Mouse (Mus musculus): ENCODE measurements around the gene Ece1. TPM values are rescaled to one million over a fixed set of nuclear protein-coding genes. Genes with fewer than 3 reads are reported as not detected.

The Ece1 gene
- polyA plus RNA-seq, 1 experiment = 1.7 TPM

DNA sequence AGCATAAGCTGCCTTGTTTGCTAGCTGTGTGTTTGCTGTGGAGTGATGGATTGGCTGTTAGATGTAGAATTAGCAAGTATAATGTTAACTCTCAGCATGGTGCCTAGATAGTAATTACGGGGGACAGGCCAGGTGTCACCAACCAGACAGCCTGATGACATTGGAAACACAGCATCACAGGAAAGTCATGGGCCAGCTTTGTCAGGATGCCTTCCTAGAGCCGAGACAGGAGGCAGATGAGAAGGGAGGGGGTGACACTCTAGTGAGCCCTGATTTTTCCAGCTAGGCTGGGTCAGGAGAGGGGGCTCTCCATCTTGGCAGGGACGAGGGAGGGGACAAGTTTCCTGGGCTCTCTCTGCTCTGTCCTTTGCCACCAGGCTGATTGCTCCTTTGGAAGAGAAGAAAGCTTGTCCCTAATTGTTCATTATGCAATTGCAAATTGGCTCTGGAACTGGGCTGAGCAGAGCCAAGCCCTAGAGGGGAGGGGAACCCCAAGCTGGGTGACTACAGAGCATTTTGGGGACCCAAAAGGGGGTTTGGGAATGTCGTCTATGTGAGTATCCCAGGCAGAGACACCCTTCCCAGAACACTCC is 29.6 kb downstream of the Ece1 start:
- no peak for TF ChIP-seq GATA1 (IDR thresholded peaks at IDR 0.05; ENCODE audit: low read length)

DNA sequence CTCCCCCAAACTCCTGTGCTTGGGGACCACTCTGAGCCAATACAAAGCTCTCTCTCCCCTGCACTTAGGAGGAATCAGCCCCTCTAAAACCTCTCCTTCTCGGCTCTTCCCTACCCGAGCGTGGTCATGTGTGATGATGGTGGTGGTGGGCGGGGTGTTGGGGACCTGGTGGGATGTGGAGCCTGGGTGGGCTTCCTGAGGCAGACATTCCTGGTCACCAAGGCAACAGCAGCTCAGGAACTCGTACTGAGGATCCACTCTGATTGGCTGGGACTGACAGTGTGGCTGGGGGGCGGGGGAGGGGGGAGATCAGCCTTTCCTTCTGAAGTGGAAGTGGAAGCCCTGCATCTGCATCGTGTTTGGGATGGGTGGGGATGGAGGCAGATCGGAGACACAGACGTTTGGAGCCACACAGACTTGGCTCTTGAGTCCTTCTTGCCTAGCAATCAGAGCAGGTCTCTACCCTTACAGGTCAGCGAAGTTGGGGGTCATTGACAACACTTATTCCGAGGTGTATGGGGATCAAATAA is 30.7 kb downstream of the Ece1 start:
- no peak for TF ChIP-seq GATA1 (IDR thresholded peaks at IDR 0.05; ENCODE audit: low read length)

DNA sequence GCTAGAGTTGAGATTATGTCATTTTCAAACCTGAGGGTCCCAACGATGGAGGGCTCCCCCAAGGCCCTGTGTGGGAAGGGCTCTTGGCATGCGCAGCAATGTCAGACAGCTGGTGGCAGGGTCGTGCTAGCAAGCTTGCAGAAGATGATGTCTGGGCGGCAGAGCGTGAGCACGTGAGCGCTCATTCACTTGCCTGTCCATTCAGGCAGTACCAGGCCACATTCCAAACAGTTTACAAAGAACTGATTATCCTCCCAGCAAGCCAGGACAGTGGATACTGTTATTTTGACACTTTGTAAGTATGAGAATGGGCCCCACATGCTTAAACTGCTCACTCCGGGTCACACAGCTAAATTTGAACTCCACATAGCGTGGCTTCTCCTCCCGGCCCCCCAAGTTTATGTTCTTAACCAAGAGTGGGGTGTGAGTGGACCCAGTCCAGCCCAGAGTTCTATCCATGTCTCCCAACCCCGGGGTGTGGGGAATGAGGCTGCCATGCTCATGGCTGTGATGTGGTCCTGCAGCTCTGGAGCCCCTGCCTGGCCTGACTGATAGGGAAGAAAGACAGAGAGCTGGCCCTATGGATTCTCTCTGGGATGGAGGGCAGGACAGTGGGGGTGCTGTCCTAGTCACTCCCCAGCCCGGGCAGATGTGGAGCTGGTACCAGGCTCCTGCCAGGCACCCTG is 34.7 kb downstream of the Ece1 start:
- no peak for TF ChIP-seq GATA1 (IDR thresholded peaks at IDR 0.05; ENCODE audit: low read length)

DNA sequence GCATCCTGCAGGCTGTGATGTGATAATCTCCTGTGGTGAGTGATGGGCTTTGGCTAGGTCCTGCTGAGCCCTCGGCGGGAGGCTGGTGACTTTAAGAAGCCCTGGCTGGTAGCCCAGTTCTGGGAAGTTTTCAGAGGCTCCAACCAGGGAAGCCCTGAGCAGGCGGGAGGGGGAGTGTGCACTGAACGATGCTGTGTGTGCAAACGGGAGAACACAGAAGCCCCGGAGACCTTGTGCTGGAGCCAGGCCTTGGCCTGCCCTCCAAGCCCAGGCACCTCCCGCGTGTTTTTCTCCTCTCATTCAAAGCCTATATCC is 35.2 kb downstream of the Ece1 start:
- no peak for TF ChIP-seq GATA1 (IDR thresholded peaks at IDR 0.05; ENCODE audit: low read length)

DNA sequence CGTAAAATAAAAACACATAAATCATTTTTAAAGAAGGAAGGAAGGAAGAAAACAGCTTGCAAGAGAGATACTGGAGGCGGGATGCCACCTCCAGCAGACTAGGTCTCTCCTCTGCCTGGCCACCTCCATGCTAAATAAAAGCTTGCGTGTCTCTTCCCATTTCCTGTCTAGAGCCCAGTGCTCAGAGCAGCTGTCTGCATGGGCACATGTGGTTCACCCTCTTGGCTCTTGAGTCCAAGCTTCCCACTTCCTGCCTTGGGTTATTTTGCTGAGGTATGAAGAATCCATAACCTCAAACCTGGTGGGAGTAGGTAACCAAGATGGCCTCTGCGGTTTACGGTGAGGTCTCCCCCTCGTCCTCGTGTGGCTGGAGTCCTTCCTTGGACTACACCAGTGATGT is 36.5 kb downstream of the Ece1 start:
- TF ChIP-seq GATA1 (IDR thresholded peaks at IDR 0.05; ENCODE audit: low read length) = no peak

DNA sequence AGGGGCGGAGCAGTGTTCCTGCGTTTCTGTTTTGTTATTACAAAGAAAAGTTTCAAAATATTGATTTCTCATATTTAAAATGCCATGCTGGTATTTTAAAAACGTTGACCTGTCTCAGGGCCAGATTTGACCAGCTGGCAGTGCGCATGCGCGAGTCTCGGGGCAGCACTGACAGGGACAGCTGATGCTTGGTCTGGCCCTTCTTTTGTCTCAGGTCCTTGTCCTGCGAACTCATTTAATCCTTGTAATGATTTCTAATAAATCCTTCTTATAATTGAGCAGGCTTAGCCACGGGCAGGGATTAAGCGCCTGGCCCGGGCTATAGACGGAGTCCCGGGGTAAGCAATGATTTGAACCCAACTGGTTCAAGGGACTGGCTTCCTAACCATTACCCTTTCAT is 40.2 kb downstream of the Ece1 start:
- TF ChIP-seq GATA1 (IDR thresholded peaks at IDR 0.05; ENCODE audit: low read length) = no peak

DNA sequence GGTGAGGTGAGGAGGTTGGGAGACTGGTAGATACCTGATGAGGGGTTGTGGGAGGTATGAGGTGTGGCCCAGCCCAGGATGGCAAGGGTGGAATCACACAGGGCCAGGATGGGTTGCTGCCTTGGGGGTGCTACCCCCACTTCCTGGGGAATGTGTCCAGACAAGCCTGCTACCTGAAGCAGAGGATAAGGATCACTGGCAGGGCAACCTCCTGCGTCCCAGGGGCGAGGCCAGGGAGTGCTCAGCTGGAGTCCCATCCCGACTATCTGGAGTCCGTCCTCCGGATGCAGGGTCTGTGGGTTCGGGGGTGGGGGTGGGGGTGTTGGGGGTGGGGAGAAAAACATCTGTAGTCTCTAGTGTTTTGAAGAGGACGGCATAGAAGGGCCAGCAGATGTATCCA is 40.8 kb downstream of the Ece1 start:
- TF ChIP-seq GATA1 (IDR thresholded peaks at IDR 0.05; ENCODE audit: low read length) = no peak

DNA sequence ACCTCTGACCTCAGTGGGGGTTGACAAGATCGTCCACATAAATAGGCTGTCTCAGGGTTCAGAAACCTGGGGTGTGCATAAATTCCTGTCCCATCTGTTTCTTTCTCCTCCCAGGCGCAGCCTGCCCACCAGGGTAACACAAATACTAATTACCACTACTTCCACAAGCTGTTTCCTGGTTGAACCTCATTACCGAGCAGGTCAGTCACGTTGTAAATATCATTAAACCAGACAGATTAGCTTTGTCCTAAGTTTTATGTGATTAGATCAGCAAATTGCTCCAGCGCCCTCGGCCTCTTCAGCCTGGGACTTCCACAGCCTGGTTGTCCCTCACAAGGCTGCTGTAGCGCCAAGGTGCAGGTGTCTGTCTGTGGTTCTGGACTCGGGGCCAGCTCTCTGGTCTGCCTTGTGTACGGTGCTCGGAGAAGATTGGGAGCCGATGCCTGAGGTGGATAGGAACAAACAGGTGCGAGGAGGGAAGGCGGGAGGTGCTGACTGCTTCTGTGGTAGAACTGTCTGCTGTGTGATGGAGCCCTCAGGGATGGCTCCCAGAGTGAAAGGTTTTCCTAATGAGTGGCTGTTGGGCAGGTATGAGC is 43.0 kb downstream of the Ece1 start:
- TF ChIP-seq GATA1 (IDR thresholded peaks at IDR 0.05; ENCODE audit: low read length) = no peak

DNA sequence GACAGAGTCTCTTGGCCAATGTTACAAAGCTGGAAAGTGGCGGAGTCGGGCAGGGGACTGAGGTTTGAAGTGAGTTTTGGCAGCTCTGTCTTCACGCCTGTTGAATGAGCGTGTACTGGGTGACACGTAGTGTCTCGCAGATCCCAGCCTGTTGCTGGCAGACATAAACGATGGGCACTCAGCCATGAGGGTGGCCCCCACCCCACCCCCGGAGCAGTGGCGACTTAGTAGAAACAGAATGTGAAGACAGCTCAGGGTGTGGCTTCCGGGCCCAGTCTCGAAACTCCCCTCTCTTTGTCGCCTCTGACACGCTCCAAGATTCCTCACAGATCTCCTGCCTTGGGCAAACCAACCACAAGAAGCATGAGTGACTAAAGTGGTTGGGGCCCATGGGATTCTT is 45.9 kb downstream of the Ece1 start:
- no peak for TF ChIP-seq GATA1 (IDR thresholded peaks at IDR 0.05; ENCODE audit: low read length)

DNA sequence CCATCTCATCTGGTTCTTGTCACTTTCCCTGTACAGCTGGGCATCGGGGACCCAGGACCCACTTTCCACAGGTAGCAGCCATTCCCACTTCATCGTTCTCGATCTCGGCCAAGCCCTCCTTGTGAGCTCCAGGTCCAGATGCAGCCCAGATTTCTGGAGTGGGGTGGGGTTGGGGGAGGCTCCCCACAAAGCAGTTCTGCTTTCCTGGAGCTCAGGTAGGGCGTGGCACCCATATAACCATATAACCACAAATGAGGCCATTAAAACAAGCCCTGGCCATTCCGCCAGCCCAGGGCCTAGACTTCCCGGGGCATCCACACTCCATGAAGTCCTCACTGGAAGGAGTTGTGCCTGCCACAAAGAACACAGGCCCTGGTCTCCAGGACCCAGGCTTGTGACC is 46.5 kb downstream of the Ece1 start:
- no peak for TF ChIP-seq GATA1 (IDR thresholded peaks at IDR 0.05; ENCODE audit: low read length)

DNA sequence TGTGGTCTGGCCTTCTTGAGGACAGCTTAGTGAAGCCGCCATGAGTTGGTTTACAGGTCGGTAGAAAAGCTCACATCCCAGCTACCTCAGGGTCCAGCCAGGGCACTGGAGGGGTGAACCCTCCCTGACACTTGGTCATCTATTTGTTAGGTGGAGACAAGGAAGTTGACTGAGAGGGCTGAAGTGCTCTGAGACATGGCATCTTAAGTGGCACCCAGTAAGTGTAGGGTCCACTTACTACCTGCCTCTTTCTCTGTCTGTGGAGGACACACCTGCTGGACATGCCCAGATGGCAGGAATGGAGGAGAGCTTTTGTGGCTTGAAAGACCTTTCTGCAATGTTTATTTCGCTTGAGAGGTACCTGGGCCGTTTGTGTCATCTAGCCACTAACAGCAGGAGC is 46.9 kb downstream of the Ece1 start:
- TF ChIP-seq GATA1 (IDR thresholded peaks at IDR 0.05; ENCODE audit: low read length) = no peak

DNA sequence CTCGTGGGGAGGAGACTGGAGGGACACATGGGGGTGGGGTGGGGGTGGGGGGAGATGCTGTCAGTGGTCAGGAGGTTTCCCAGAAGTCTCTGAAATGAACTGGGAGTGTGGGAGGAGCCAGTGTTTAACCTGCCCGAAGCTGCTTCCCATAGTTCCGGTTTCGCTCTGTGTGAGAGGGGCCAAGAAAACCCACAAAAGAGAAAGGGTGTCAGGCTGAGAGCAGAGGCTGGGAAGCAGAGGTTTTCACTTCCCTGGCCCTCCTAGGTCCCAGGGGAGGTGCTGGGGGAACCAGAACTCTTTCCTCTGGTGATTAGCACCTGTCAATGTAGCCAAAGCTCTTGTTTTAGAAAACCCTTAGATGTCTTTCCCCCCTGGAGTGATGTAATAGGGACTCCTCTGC is 47.4 kb downstream of the Ece1 start:
- TF ChIP-seq GATA1 (IDR thresholded peaks at IDR 0.05; ENCODE audit: low read length) = no peak

DNA sequence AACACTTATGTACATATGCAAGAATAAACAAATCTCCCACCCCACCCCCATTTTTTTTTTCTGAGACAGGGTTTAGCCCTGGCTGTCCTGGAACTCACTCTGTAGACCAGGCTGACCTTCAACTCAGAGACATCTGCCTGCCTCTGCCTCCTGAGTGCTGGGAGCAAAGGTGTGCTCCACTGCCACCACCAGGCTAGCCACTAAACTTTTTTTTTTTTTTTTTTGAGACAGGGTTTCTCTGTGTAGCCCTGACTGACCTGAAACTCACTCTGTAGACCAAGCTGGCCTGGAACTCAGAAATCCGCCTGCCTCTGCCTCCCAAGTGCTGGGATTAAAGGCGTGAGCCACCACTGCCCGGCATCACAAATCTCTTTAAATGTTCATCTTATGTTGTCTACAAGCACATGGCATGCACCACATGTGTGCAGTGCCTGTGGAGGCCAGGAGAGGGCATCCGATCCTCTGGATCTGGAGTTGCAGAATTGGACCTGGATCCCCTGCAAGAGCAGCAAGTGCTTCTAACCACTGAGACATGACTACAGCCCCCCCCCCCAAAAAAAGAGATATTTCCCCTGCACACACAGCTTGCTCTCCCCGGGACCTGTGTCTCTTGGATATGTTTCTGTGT is 48.5 kb downstream of the Ece1 start:
- no peak for TF ChIP-seq GATA1 (IDR thresholded peaks at IDR 0.05; ENCODE audit: low read length)

DNA sequence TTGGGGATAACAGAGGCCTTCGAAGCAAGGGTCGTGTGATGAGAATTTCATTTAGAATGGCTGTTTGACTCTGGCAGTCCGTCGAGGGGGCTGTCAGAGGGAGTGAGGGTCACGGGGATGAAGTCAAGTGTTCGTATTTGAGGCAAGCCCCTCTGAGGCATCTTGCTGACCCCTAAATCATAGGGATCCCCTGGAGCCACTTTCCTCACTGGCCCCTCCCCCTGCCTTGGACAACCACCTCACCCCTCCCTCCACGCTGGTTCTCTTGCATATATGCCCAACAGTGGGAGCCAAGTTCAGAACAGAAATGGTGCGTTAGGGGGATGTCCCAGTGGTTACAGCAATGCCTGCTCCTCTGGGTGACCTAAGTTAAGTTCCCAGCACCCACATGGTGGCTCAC is 49.6 kb downstream of the Ece1 start:
- no peak for TF ChIP-seq GATA1 (IDR thresholded peaks at IDR 0.05; ENCODE audit: low read length)

DNA sequence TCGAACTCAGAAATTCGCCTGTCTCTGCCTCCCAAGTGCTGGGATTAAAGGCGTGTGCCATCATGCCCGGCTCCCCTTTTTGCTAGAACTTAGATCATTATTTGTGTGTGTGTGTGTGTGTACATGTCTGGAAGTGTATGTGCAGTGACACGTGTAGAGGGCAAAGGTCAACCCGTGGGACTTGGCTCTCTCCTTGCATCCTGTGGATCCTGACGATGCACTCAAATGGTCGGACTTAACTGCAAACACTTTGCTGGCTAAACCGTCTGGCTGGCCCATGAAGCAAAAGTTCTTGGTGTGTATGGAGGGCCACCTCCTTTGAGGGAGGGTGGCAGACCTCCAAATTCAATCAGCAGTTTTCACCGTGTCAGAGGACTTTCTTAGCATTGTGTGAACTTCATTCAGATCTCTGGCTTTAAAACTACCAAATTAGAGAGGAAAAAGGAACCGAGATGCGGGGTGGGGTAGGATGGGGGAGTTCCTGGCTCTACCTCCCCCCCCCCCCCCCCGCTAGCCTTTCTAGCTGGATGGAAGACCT is 50.8 kb downstream of the Ece1 start:
- no peak for TF ChIP-seq GATA1 (IDR thresholded peaks at IDR 0.05; ENCODE audit: low read length)

DNA sequence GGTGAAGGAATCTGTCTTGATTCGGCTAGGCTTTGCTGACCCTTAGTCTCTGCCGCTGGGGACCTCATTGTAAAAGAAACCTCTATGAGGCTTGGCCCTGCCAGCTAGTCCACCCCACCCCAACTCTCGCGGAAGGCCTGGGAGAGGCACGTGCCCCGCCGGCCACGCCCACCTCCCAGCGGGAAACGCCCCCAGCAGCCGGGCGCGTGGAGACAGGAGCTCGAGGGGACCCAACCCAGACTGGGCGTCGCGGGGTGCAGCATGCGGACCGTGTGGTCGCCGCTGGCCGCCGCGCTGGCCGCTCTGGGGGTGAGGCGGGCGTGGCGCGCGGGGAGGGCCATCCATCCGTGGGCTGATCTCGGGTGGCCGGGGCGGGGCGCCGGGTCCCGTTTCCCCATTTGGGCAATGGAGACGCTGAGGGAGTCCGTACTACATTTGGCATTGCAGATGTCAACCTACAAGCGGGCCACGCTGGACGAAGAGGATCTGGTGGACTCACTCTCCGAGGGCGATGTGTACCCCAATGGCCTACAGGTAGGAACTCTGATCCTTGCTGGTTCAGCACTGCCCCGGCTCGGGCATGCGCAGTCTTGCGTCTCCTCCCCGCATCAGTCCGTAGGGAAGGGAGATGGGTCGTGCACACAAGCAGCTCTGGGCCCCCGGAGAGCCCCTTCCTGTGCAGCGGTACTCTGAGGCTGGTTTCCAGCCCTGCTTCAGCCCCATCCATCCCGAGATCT is 51.5 kb downstream of the Ece1 start:
- TF ChIP-seq GATA1 (IDR thresholded peaks at IDR 0.05; ENCODE audit: low read length) = no peak

Data from G1E-ER4 (cell line).